Mouse (Mus musculus) heart, postnatal 10 days (tissue): ENCODE results near the gene Kdm4b. TPM values are rescaled to one million over a fixed set of nuclear protein-coding genes. Genes with fewer than 3 reads are reported as not detected.

Experiments
- DNase-seq, 2 experiments: peaks; one replicate each; pipeline ENCODE4 v3.0.0; 2021
- intact Hi-C: fragments of 180-260 bp; cut with DNase I; formaldehyde crosslinking; loops from one replicate; pipeline ENCODE4 v1.15.1; 2025
- total RNA-seq, 2 experiments: library from RNA; stranded (reverse); gene quantifications; 2 replicates each; pipeline ENCODE4 v1.2.3; 2021

Kdm4b gene
- total RNA-seq, 2 experiments from 2014 or later = 42.4 to 44.9 TPM

GRCm38 (mm10) chr17:56379281-56379834, 53.5 kb downstream of the Kdm4b start:
- intact Hi-C loops = no loop called here
- DNase-seq = peak; percentile 28 to 33

- DNase-seq = peak; percentile 15 to 24
- intact Hi-C loops = no loop called here
Observed at GRCm38 (mm10) chr17:56380286-56380685, 54.4 kb downstream of the Kdm4b start.

- intact Hi-C loops = no loop called here
- DNase-seq = no peak
Observed at GRCm38 (mm10) chr17:56381183-56381582, 55.3 kb downstream of the Kdm4b start.

GRCm38 (mm10) chr17:56382997-56383396, 57.1 kb downstream of the Kdm4b start:
- DNase-seq = no peak
- intact Hi-C loops = no loop called here

GRCm38 (mm10) chr17:56384903-56385302, 59.0 kb downstream of the Kdm4b start:
- no peak for DNase-seq
- intact Hi-C loops = no loop called here

GRCm38 (mm10) chr17:56387612-56388011, 61.8 kb downstream of the Kdm4b start:
- DNase-seq = no peak
- intact Hi-C loops = no loop called here

- intact Hi-C loops = no loop called here
- no peak for DNase-seq
Observed at GRCm38 (mm10) chr17:56393238-56393637, 67.4 kb downstream of the Kdm4b start.

GRCm38 (mm10) chr17:56393889-56394288, 68.0 kb downstream of the Kdm4b start:
- intact Hi-C loops = no loop called here
- DNase-seq = no peak

- intact Hi-C loops = no loop called here
- no peak for DNase-seq
Observed at GRCm38 (mm10) chr17:56396051-56396450, 70.2 kb downstream of the Kdm4b start.

- peak; percentile 45 to 63 for DNase-seq
- intact Hi-C loops = no loop called here
Observed at GRCm38 (mm10) chr17:56400221-56400620, 74.4 kb downstream of the Kdm4b start.

GRCm38 (mm10) chr17:56401051-56401521, 75.2 kb downstream of the Kdm4b start:
- peak; percentile 64 to 78 for DNase-seq
- intact Hi-C loops = no loop called here

- no peak for DNase-seq
- intact Hi-C loops = loop anchor here (5.0 kb wide), 1 partner anchor 152 kb away; no protein-coding TSS in a partner anchor
Observed at GRCm38 (mm10) chr17:56405341-56405740, 79.5 kb downstream of the Kdm4b start.

GRCm38 (mm10) chr17:56405856-56406840, 80.3 kb downstream of the Kdm4b start:
- peak; percentile 12 to 30 for DNase-seq
- intact Hi-C loops = loop anchor here (5.0 kb wide), 1 partner anchor 151 kb away; no protein-coding TSS in a partner anchor

GRCm38 (mm10) chr17:56406878-56407277, 81.0 kb downstream of the Kdm4b start:
- intact Hi-C loops = loop anchor here (5.0 kb wide), 1 partner anchor 150 kb away; no protein-coding TSS in a partner anchor
- no peak for DNase-seq

- intact Hi-C loops = loop anchor here (5.0 kb wide), 1 partner anchor 150 kb away; no protein-coding TSS in a partner anchor
- no peak for DNase-seq
Observed at GRCm38 (mm10) chr17:56407379-56407778, 81.5 kb downstream of the Kdm4b start.

GRCm38 (mm10) chr17:56408965-56409625, 83.2 kb downstream of the Kdm4b start:
- DNase-seq = no peak
- intact Hi-C loops = loop anchor here (5.0 kb wide), 1 partner anchor 148 kb away; no protein-coding TSS in a partner anchor

GRCm38 (mm10) chr17:56409759-56410158, 83.9 kb downstream of the Kdm4b start:
- DNase-seq = no peak
- intact Hi-C loops = loop anchor here (5.0 kb wide), 1 partner anchor 148 kb away; no protein-coding TSS in a partner anchor

- no peak for DNase-seq
- intact Hi-C loops = no loop called here
Observed at GRCm38 (mm10) chr17:56411437-56411836, 85.6 kb downstream of the Kdm4b start.

GRCm38 (mm10) chr17:56413113-56413512, 87.3 kb downstream of the Kdm4b start:
- intact Hi-C loops = no loop called here
- DNase-seq = peak in 1 of 2 experiments; percentile 16

GRCm38 (mm10) chr17:56414785-56415184, 88.9 kb downstream of the Kdm4b start:
- DNase-seq = no peak
- intact Hi-C loops = no loop called here

GRCm38 (mm10) chr17:56418304-56418703, 92.4 kb downstream of the Kdm4b start:
- intact Hi-C loops = no loop called here
- peak in 1 of 2 experiments; percentile 20 for DNase-seq
